Mouse (Mus musculus) ES-E14 (cell line): ENCODE data around the gene Mpnd. TPM values are rescaled to one million over a fixed set of nuclear protein-coding genes. Genes with fewer than 3 reads are reported as not detected.

Experiments
- DNase-seq: peaks from one replicate; pipeline ENCODE4 v3.0.0-alpha.2; 2013; ENCODE audit warnings: low read depth, low spot score
- H3K27ac ChIP-seq: 2 replicates; pipeline ENCODE4 v1.5.1; 2012; ENCODE audit warnings: low read depth, mild to moderate bottlenecking, low read length, moderate library complexity, mixed read lengths; ENCODE audit not compliant: poor library complexity, insufficient read depth, severe bottlenecking
- H3K36me3 ChIP-seq: 2 replicates; pipeline ENCODE4 v1.6.1; 2012; ENCODE audit warnings: mild to moderate bottlenecking, low read length, moderate library complexity, mixed read lengths; ENCODE audit not compliant: control insufficient read depth, poor library complexity, insufficient read depth, severe bottlenecking
- H3K4me1 ChIP-seq, 2 experiments: fragments of 150-350 bp in 1 of 2; sonication (generic) in 1 of 2; 2 replicates each; pipeline ENCODE4 v1.6.1; 2012; ENCODE audit warnings: low read length in 2 of 2, mild to moderate bottlenecking in 1 of 2, mixed read lengths in 1 of 2; ENCODE audit not compliant: control insufficient read depth in 2 of 2, insufficient read depth in 2 of 2, poor library complexity in 1 of 2
- H3K4me3 ChIP-seq, 2 experiments: fragments of 150-350 bp in 1 of 2; sonication (generic) in 1 of 2; 2 replicates each; pipeline ENCODE4 v1.5.1; 2012; ENCODE audit warnings: low read length in 2 of 2, low read depth in 1 of 2, mild to moderate bottlenecking in 1 of 2, mixed read lengths in 1 of 2; ENCODE audit not compliant: insufficient read depth in 1 of 2, poor library complexity in 1 of 2, severe bottlenecking in 1 of 2
- H3K9ac ChIP-seq: 2 replicates; pipeline ENCODE4 v1.6.1; 2012; ENCODE audit warnings: low read depth, mild to moderate bottlenecking, low read length, mixed read lengths; ENCODE audit not compliant: poor library complexity, insufficient read depth, severe bottlenecking
- H3K9me3 ChIP-seq: fragments of 150-350 bp; sonication (generic); 2 replicates; pipeline ENCODE4 v1.6.1; 2012; ENCODE audit warnings: low read depth, mild to moderate bottlenecking, low read length; ENCODE audit not compliant: control insufficient read depth, insufficient read depth
- CHD2 ChIP-seq: IDR thresholded peaks from 2 replicates; pipeline ENCODE4 v1.6.1; 2014; ENCODE audit warnings: mild to moderate bottlenecking, low read depth, low read length, inconsistent platforms
- HCFC1 ChIP-seq: IDR thresholded peaks from 2 replicates; pipeline ENCODE4 v1.6.1; 2012; ENCODE audit warnings: low read length, inconsistent platforms, borderline replicate concordance; ENCODE audit not compliant: insufficient read depth
- MAFK ChIP-seq: IDR thresholded peaks from 2 replicates; pipeline ENCODE4 v1.6.1; 2014; ENCODE audit warnings: mild to moderate bottlenecking, low read depth, low read length, inconsistent platforms; ENCODE audit not compliant: insufficient read depth
- ZC3H11A ChIP-seq: IDR thresholded peaks from 2 replicates; pipeline ENCODE4 v1.6.1; 2012; ENCODE audit warnings: low read depth, mild to moderate bottlenecking, inconsistent platforms, low read length, borderline replicate concordance
- ZNF384 ChIP-seq: IDR thresholded peaks from 2 replicates; pipeline ENCODE4 v1.6.1; 2012; ENCODE audit warnings: low read depth, low read length, inconsistent platforms
- in situ Hi-C, 2 experiments: fragments of 600-800 bp; cut with MboI; formaldehyde crosslinking; loops; one replicate each; pipeline ENCODE4 v1.15.1; 2025; ENCODE audit warnings: low sequenced_read_pairs in 2 of 2, inconsistent platforms in 1 of 2; ENCODE audit not compliant: unreplicated experiment in 2 of 2
- total RNA-seq: library from RNA; depleted of rRNA; stranded (reverse); fragments of 300-350 nt; gene quantifications from 2 replicates; pipeline ENCODE4 v1.2.3, GENCODE M21; 2012

Mpnd gene
- total RNA-seq, 1 experiment: 39.0 TPM

- in situ Hi-C loops: no loop called here
- Histone ChIP-seq H3K27ac (no peak overlapping the region), H3K4me1 (peaks cover 0 to 20% of the 10 kb centered on the region in 2 experiments; a peak in 2 of 4 replicates), H3K4me3 (no peak overlapping the region), H3K9me3 (no peaks in the 10 kb centered on the region), H3K9ac (no peak overlapping the region), H3K36me3 (peaks cover 20% of the 10 kb centered on the region)
- DNase-seq: no peak
- no peak for TF ChIP-seq CHD2
- TF ChIP-seq ZNF384: no peak
- no peak for TF ChIP-seq ZC3H11A
- no peak for TF ChIP-seq MAFK
- TF ChIP-seq HCFC1: no peak
These were observed 38.3 kb upstream of the Mpnd start for GRCm38 (mm10) chr17:55967186-55967585.

GRCm38 (mm10) chr17:55968210-55968609 is 37.3 kb upstream of the Mpnd start:
- no peak overlapping the region for H3K9ac ChIP-seq
- H3K4me3 ChIP-seq: no peak overlapping the region
- in situ Hi-C loops: no loop called here
- no peak overlapping the region for H3K27ac ChIP-seq
- TF ChIP-seq MAFK (no peak), HCFC1 (no peak), ZC3H11A (no peak), CHD2 (no peak), ZNF384 (no peak)
- no peak for DNase-seq
- H3K4me1 ChIP-seq: peaks cover 0 to 18% of the 10 kb centered on the region in 2 experiments; a peak in 2 of 4 replicates
- peaks cover 18% of the 10 kb centered on the region; the same call in 1 of the 2 replicates for H3K36me3 ChIP-seq
- no peaks in the 10 kb centered on the region for H3K9me3 ChIP-seq

- DNase-seq: no peak
- no peak overlapping the region for H3K9ac ChIP-seq
- in situ Hi-C loops: no loop called here
- H3K36me3 ChIP-seq: peaks cover 16% of the 10 kb centered on the region; the same call in 1 of the 2 replicates
- peaks cover 0 to 16% of the 10 kb centered on the region in 2 experiments; a peak in 1 of 4 replicates for H3K4me1 ChIP-seq
- H3K27ac ChIP-seq: no peak overlapping the region
- no peak overlapping the region for H3K4me3 ChIP-seq
- no peaks in the 10 kb centered on the region for H3K9me3 ChIP-seq
- TF ChIP-seq HCFC1 (no peak), ZC3H11A (no peak), ZNF384 (no peak), MAFK (no peak), CHD2 (no peak)
These were observed 36.0 kb upstream of the Mpnd start for GRCm38 (mm10) chr17:55969560-55969959.

GRCm38 (mm10) chr17:55969966-55970891 is 35.3 kb upstream of the Mpnd start, which contains the start of gene Shd:
Gene Shd, plus strand, starts transcription at chr17:55970467.
- no peak within 1 kb of the TSS for H3K27ac ChIP-seq
- in situ Hi-C loops: no loop called here
- peaks cover 0 to 13% of the 10 kb centered on the region in 2 experiments; a peak in 1 of 4 replicates for H3K4me1 ChIP-seq
- peak within 1 kb of the TSS; percentile 68 to 70 for H3K4me3 ChIP-seq
- no peak for TF ChIP-seq CHD2
- no peak for TF ChIP-seq ZNF384
- TF ChIP-seq MAFK: no peak
- DNase-seq: no peak
- peak within 1 kb of the TSS; percentile 42 for H3K9ac ChIP-seq
- H3K9me3 ChIP-seq: no peaks in the 10 kb centered on the region
- H3K36me3 ChIP-seq: peaks cover 15% of the 10 kb centered on the region; the same call in 1 of the 2 replicates
